Mouse (Mus musculus): ENCODE data around the gene Tmpo. TPM values are rescaled to one million over a fixed set of nuclear protein-coding genes. Genes with fewer than 3 reads are reported as not detected.
A peak's percentile ranks its signal among the peaks of the same experiment; 100 is the strongest.

Gene Tmpo
- polyA plus RNA-seq, 1 experiment from 2014 or later, result 209 TPM

GRCm38 (mm10) chr10:91182291-91182990 is 1.3 kb upstream of the Tmpo start:
- Histone ChIP-seq H3K4me1 (replicated peaks) (peaks cover 11% of the 10 kb centered on the region; the same call in 1 of the 2 replicates), H3K4me3 (replicated peaks) (peak overlapping the region; percentile 49), H3K36me3 (no peaks in the 10 kb centered on the region), H3K27ac (peak overlapping the region; percentile 100), H3K27me3 (replicated peaks) (no peaks in the 10 kb centered on the region), H3K9ac (peak overlapping the region; percentile 31), H3K4me2 (replicated peaks) (peak overlapping the region; percentile 53), H3K9me3 (no peaks in the 10 kb centered on the region)
- 2% methylated on average over 16 of the region's 16 CpGs for WGBS
- no peak for ATAC-seq

- Histone ChIP-seq H3K9me3 (no peaks in the 10 kb centered on the region), H3K36me3 (no peaks in the 10 kb centered on the region), H3K4me1 (replicated peaks) (peaks cover 11% of the 10 kb centered on the region; the same call in 1 of the 2 replicates), H3K4me3 (replicated peaks) (peak overlapping the region; percentile 49), H3K27ac (peak overlapping the region; percentile 100), H3K9ac (peak overlapping the region; percentile 66), H3K27me3 (replicated peaks) (no peaks in the 10 kb centered on the region), H3K4me2 (replicated peaks) (peak overlapping the region; percentile 53)
- under 1% methylated on average over 69 of the region's 69 CpGs for WGBS
- ATAC-seq, result peak; percentile 91
Observed at GRCm38 (mm10) chr10:91181461-91182288, 560 bp upstream of the Tmpo start.

- H3K36me3 ChIP-seq, result no peaks in the 10 kb centered on the region
- WGBS, result 13% methylated on average over 7 of the region's 7 CpGs
- H3K27ac ChIP-seq, result peak overlapping the region; percentile 100
- H3K4me3 ChIP-seq (replicated peaks), result peak overlapping the region; percentile 49
- no peak for ATAC-seq
- peak overlapping the region; percentile 53 for H3K4me2 ChIP-seq (replicated peaks)
- H3K4me1 ChIP-seq (replicated peaks), result peaks cover 11% of the 10 kb centered on the region; the same call in 1 of the 2 replicates
- H3K9ac ChIP-seq, result peak overlapping the region; percentile 66
- H3K27me3 ChIP-seq (replicated peaks), result no peaks in the 10 kb centered on the region
- no peaks in the 10 kb centered on the region for H3K9me3 ChIP-seq
Observed at GRCm38 (mm10) chr10:91180301-91180700, 814 bp downstream of the Tmpo start.

- Histone ChIP-seq H3K9me3 (no peaks in the 10 kb centered on the region), H3K4me2 (replicated peaks) (peak overlapping the region; percentile 53), H3K4me1 (replicated peaks) (peaks cover 11% of the 10 kb centered on the region; the same call in 1 of the 2 replicates), H3K36me3 (no peaks in the 10 kb centered on the region), H3K4me3 (replicated peaks) (no peak overlapping the region), H3K27me3 (replicated peaks) (no peaks in the 10 kb centered on the region), H3K27ac (peak overlapping the region; percentile 100), H3K9ac (no peak overlapping the region)
- WGBS, result 45% methylated on average over 2 of the region's 2 CpGs
- no peak for ATAC-seq
Observed at GRCm38 (mm10) chr10:91179834-91180233, 1.3 kb downstream of the Tmpo start.

- WGBS, result 36% methylated on average over 4 of the region's 4 CpGs
- Histone ChIP-seq H3K4me3 (replicated peaks) (no peak overlapping the region), H3K27ac (no peak overlapping the region), H3K9me3 (no peaks in the 10 kb centered on the region), H3K4me1 (replicated peaks) (0 out of 2 replicates have a peak, but pooled peaks cover 3% of the 10 kb centered on the region), H3K27me3 (replicated peaks) (no peaks in the 10 kb centered on the region), H3K9ac (no peak overlapping the region), H3K4me2 (replicated peaks) (no peak overlapping the region), H3K36me3 (no peaks in the 10 kb centered on the region)
- no peak for ATAC-seq
Observed at GRCm38 (mm10) chr10:91177201-91177600, 3.9 kb downstream of the Tmpo start.

GRCm38 (mm10) chr10:91172329-91173100 is 8.6 kb downstream of the Tmpo start:
- Histone ChIP-seq H3K4me3 (replicated peaks) (peak overlapping the region; percentile 93), H3K27ac (peak overlapping the region; percentile 100), H3K9me3 (no peaks in the 10 kb centered on the region), H3K4me1 (replicated peaks) (peaks cover 5% of the 10 kb centered on the region), H3K36me3 (no peaks in the 10 kb centered on the region), H3K27me3 (replicated peaks) (no peaks in the 10 kb centered on the region), H3K4me2 (replicated peaks) (peak overlapping the region; percentile 79), H3K9ac (peak overlapping the region; percentile 100)
- WGBS, result 79% methylated on average over 14 of the region's 14 CpGs
- no peak for ATAC-seq

- no peaks in the 10 kb centered on the region for H3K27me3 ChIP-seq (replicated peaks)
- H3K4me2 ChIP-seq (replicated peaks), result peak overlapping the region; percentile 79
- H3K9ac ChIP-seq, result peak overlapping the region; percentile 100
- no peaks in the 10 kb centered on the region for H3K9me3 ChIP-seq
- peaks cover 11% of the 10 kb centered on the region for H3K4me1 ChIP-seq (replicated peaks)
- H3K27ac ChIP-seq, result peak overlapping the region; percentile 100
- peak overlapping the region; percentile 93 for H3K4me3 ChIP-seq (replicated peaks)
- peak; percentile 97 for ATAC-seq
- H3K36me3 ChIP-seq, result no peaks in the 10 kb centered on the region
- WGBS, result under 1% methylated on average over 66 of the region's 68 CpGs
Observed at GRCm38 (mm10) chr10:91171455-91172328, 9.4 kb downstream of the Tmpo start.

GRCm38 (mm10) chr10:91171041-91171440 is 10.1 kb downstream of the Tmpo start:
- WGBS, result under 1% methylated on average over 58 of the region's 59 CpGs
- peak; percentile 54 for ATAC-seq
- peaks cover 11% of the 10 kb centered on the region for H3K4me1 ChIP-seq (replicated peaks)

DNA sequence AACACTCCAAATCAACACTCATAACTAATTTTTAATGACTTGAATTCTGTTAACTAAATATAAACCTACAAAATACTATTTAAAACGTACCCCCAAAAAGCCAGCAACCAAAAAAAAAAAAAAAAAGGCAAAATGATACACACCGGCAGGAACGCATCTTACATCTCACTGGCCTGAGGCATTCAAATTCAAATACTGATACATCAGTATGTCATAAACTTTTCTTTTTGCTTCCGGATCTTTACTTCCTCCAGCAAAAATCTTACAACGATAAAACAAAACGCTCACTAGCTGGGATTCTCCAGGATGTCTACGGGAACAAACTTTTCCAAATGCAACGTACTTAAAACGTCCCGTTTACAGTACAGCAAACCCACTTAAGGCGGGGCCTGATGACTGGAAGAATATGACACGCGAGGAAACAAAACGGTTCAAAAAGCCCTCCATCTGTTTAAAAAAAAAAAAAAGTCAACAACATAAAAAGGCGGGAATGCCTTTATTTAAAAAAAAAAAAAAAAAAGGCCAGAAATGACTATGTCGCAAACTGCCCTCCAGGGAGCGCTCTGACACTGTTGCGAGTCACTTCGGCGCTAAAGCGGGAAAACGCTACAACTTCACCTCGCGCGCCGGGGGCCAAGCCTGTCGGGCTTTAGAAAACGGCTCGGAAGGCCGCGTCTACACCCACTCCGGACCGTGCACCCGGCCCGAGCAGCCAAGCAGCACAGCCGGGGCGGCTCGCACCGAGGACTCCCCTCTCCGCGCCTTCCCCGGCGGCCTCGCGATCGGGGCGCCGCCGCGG is 10.8 kb downstream of the Tmpo start:
- 0 out of 2 replicates have a peak, but pooled peaks cover 2% of the 10 kb centered on the region for H3K36me3 ChIP-seq
- H3K27me3 ChIP-seq (replicated peaks), result no peaks in the 10 kb centered on the region
- H3K9me3 ChIP-seq, result no peaks in the 10 kb centered on the region
- peaks cover 11% of the 10 kb centered on the region for H3K4me1 ChIP-seq (replicated peaks)
- H3K4me3 ChIP-seq (replicated peaks), result peak overlapping the region; percentile 93
- H3K27ac ChIP-seq, result peak overlapping the region; percentile 100
- H3K4me2 ChIP-seq (replicated peaks), result peak overlapping the region; percentile 62
- peak overlapping the region; percentile 100 for H3K9ac ChIP-seq
- ATAC-seq, result peak; percentile 44
- WGBS, result under 1% methylated on average over 50 of the region's 50 CpGs

More at GRCm38 (mm10) chr10:91171041-91171440, 10.1 kb downstream of the Tmpo start:
- H3K4me2 ChIP-seq (replicated peaks), result peak overlapping the region; percentile 49
- H3K9me3 ChIP-seq, result no peaks in the 10 kb centered on the region
- peak overlapping the region; percentile 100 for H3K27ac ChIP-seq
- H3K36me3 ChIP-seq, result no peaks in the 10 kb centered on the region
- no peaks in the 10 kb centered on the region for H3K27me3 ChIP-seq (replicated peaks)
- H3K4me3 ChIP-seq (replicated peaks), result peak overlapping the region; percentile 93
- peak overlapping the region; percentile 100 for H3K9ac ChIP-seq

DNA sequence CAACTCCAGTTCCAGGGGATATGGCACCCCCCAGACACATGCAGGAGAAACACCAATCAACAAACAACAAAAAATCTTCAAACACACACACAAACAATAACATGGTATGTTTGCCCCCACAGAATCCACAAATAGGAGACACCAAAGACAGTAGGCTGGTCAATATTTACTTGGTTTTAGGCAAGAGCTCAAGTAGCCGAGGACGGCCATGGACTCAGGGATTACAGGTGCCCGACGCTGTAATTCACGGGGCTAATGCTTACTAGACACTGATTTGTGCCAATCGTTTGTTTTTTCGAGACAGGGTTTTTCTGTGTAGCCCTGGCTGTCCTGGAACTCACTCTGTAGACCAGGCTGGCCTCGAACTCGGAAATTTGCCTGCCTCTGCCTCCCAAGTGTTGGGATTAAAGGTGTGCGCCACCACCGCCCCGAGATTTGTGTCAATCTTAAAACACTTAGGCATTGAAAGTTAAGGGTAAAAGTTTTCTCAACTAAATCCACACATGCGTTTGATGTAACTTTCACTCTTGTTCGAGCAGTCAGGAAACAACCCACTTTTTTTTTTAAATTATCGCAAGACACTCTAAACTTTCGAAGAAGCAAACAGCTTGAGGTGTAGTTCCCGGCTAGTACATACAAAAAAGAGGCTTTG is 11.6 kb downstream of the Tmpo start:
- H3K4me1 ChIP-seq (replicated peaks), result peaks cover 11% of the 10 kb centered on the region
- H3K4me2 ChIP-seq (replicated peaks), result peak overlapping the region; percentile 62
- H3K9me3 ChIP-seq, result no peaks in the 10 kb centered on the region
- H3K36me3 ChIP-seq, result 0 out of 2 replicates have a peak, but pooled peaks cover 2% of the 10 kb centered on the region
- peak overlapping the region; percentile 93 for H3K4me3 ChIP-seq (replicated peaks)
- WGBS, result 20% methylated on average over 17 of the region's 17 CpGs
- H3K27ac ChIP-seq, result 0 out of 2 replicates have a peak overlapping the region, but pooled peaks have one; percentile 100
- peak overlapping the region; percentile 100 for H3K9ac ChIP-seq
- no peak for ATAC-seq
- no peaks in the 10 kb centered on the region for H3K27me3 ChIP-seq (replicated peaks)
